In the genomic region with DNA sequence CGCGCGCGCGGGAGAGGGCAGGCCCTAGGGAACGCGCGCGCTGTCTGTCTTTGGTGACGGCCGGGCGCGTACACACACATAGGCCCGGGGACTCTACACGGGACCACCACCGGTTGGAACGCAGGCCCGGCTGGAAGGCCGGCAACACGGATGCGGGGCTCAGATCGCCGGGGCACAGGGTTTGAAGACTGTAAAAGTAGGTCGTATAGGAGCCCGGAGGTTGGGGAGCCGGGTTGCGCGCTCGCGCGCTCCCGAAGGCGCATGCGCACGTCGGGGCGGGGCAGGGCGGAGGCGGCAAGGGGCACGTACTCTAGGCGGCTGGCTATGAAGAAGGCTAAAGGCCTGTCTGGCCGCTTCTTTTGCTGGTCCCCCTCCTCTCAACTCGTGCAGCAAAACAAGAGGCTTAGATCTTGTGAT, we compare ENCODE assay signal across 8 mouse cellular contexts. TPM values are rescaled to one million over a fixed set of nuclear protein-coding genes. Genes with fewer than 3 reads are reported as not detected.
DNase-seq lines count a peak whose midpoint lies in the region; ATAC-seq and TF ChIP-seq lines count a peak whose summit lies in the region.

No protein-coding gene starts in this region.

- TF ChIP-seq CTCF in G1E (IDR thresholded peaks at IDR 0.05; ENCODE audit: low read depth, low read length) = no peak

- H3K9ac ChIP-seq in forebrain, embryonic 16.5 days (replicated peaks; ENCODE audit: low read depth, low read length) = peak overlapping the region; percentile 79
- H3K9ac ChIP-seq in lung, embryonic 15.5 days = peak overlapping the region; percentile 99

- H3K36me3 ChIP-seq in G1E (replicated peaks) = peaks cover 56% of the 10 kb centered on the region
- peaks cover 11% of the 10 kb centered on the region for H3K36me3 ChIP-seq in forebrain, embryonic 16.5 days (ENCODE audit: control insufficient read depth, insufficient read depth)
- peaks cover 40% of the 10 kb centered on the region for H3K36me3 ChIP-seq in lung, embryonic 15.5 days

- peak overlapping the region; percentile 98 for H3K27ac ChIP-seq in forebrain, embryonic 16.5 days (ENCODE audit: low read length)
- peak overlapping the region; percentile 99 for H3K27ac ChIP-seq in lung, embryonic 15.5 days

- H3K9me3 ChIP-seq in G1E (replicated peaks) = no peaks in the 10 kb centered on the region
- H3K9me3 ChIP-seq in forebrain, embryonic 16.5 days (ENCODE audit: control insufficient read depth, low read length) = no peaks in the 10 kb centered on the region
- no peaks in the 10 kb centered on the region for H3K9me3 ChIP-seq in lung, embryonic 15.5 days

- no peaks in the 10 kb centered on the region for H3K27me3 ChIP-seq in G1E (ENCODE audit: insufficient read depth, low read length)
- no peaks in the 10 kb centered on the region for H3K27me3 ChIP-seq in forebrain, embryonic 16.5 days (replicated peaks; ENCODE audit: control insufficient read depth, insufficient read depth, low read length)
- no peaks in the 10 kb centered on the region for H3K27me3 ChIP-seq in lung, embryonic 15.5 days

- H3K4me1 ChIP-seq in G1E (ENCODE audit: insufficient read depth, low read depth, low read length) = peaks cover 52% of the 10 kb centered on the region
- H3K4me1 ChIP-seq in forebrain, embryonic 16.5 days (replicated peaks; ENCODE audit: control insufficient read depth, insufficient read depth, low read length) = peaks cover 18% of the 10 kb centered on the region
- H3K4me1 ChIP-seq in lung, embryonic 15.5 days = peaks cover 16% of the 10 kb centered on the region

- H3K4me2 ChIP-seq in forebrain, embryonic 16.5 days (ENCODE audit: low read length) = peak overlapping the region; percentile 67
- H3K4me2 ChIP-seq in lung, embryonic 15.5 days = peak overlapping the region; percentile 60

- 0% methylated on average over 43 of the region's 43 CpGs for WGBS in forebrain, embryonic 16.5 days
- under 1% methylated on average over 43 of the region's 43 CpGs for WGBS in lung, embryonic 15.5 days

- ATAC-seq in G1E (ENCODE audit: extremely low read depth, insufficient number of reproducible peaks, low FRiP score, poor library complexity, severe bottlenecking) = peak; percentile 38
- peak; percentile 60 for ATAC-seq in forebrain, embryonic 16.5 days
- peak; percentile 60 for ATAC-seq in lung, embryonic 15.5 days (ENCODE audit: borderline replicate concordance, extremely low read depth, low FRiP score, low TSS enrichment)

- DNase-seq in G1E (ENCODE audit: low spot score) = peak; percentile 91
- DNase-seq in cerebellum, adult 11-12 months = peak; percentile 94
- DNase-seq in heart, postnatal 36 days = peak; percentile 94 to 96
- DNase-seq in layer of hippocampus, adult 8-10 months (ENCODE audit: low spot score in 2 of 2) = peak; percentile 85 to 92
- peak; percentile 85 for DNase-seq in ovary, postnatal 14 days (ENCODE audit: low spot score)
- peak; percentile 95 for DNase-seq in thymus, postnatal 14 days

- peak overlapping the region; percentile 92 for H3K4me3 ChIP-seq in G1E (ENCODE audit: low read depth, low read length)
- H3K4me3 ChIP-seq in forebrain, embryonic 16.5 days (replicated peaks; ENCODE audit: low read length) = peak overlapping the region; percentile 84
- H3K4me3 ChIP-seq in lung, embryonic 15.5 days = peak overlapping the region; percentile 97

- intact Hi-C loops in heart, postnatal 36 days (cut with DNase I) = loop anchor here (2.0 to 10.0 kb wide), 5 partner anchors 15 to 363 kb away; partner anchors contain the start of genes Fam187b, Fxyd7, Lsr and Tmem147

RNA-seq across cellular contexts. Expression of gene Usf2, which starts 0.8 kb away (rescaled TPM):
- total RNA-seq in G1E (2014; fragmentation: Nextera tagmentation) = 132 and 135 TPM in 2 replicates
- total RNA-seq in G1E (2017) = 63.8 and 69.9 TPM in 2 replicates
- polyA plus RNA-seq in G1E (2012) = 101 and 113 TPM in 2 replicates
- 30.0 and 32.3 TPM in 2 replicates for polyA plus RNA-seq in forebrain, embryonic 16.5 days (2015; fragmentation: Nextera tagmentation; extraction: Ambion mirVana)
- 100 to 1,000 TPM; 107 to 112 TPM for total RNA-seq in heart, postnatal 36 days (2021)
- total RNA-seq in layer of hippocampus, adult 8-10 months (2022) = 100 to 1,000 TPM; 118 to 123 (median 120) TPM
- 25.6 and 27.5 TPM in 2 replicates for polyA plus RNA-seq in lung, embryonic 15.5 days (2015; fragmentation: Nextera tagmentation; extraction: Ambion mirVana)

RNA-seq across cellular contexts. Expression of gene Hamp, which starts 13.5 kb away (rescaled TPM):
- total RNA-seq in G1E (2014; fragmentation: Nextera tagmentation) (not detected in 2 replicates), G1E (2017) (not detected in 2 replicates)
- not detected in 2 replicates for polyA plus RNA-seq in G1E (2012)
- not detected in 2 replicates for polyA plus RNA-seq in forebrain, embryonic 16.5 days (2015; fragmentation: Nextera tagmentation; extraction: Ambion mirVana)
- total RNA-seq in heart, postnatal 36 days (2021) = 10 to 100 TPM; 20.2 to 36.3 TPM
- not detected for total RNA-seq in layer of hippocampus, adult 8-10 months (2022)
- 0.78 TPM in 1 of 2 replicates, not detected in the other for polyA plus RNA-seq in lung, embryonic 15.5 days (2015; fragmentation: Nextera tagmentation; extraction: Ambion mirVana)

RNA-seq across cellular contexts. Expression of gene Lsr, which starts 15.9 kb away (rescaled TPM):
- not detected in 2 replicates for total RNA-seq in G1E (2014; fragmentation: Nextera tagmentation)
- total RNA-seq in G1E (2017) = 0.11 TPM in 1 of 2 replicates, not detected in the other
- not detected in 2 replicates for polyA plus RNA-seq in G1E (2012)
- 21.3 and 23.2 TPM in 2 replicates for polyA plus RNA-seq in forebrain, embryonic 16.5 days (2015; fragmentation: Nextera tagmentation; extraction: Ambion mirVana)
- 1 to 10 TPM; 3.7 to 5.1 TPM for total RNA-seq in heart, postnatal 36 days (2021)
- 1 to 10 TPM; 5.1 to 9.0 (median 6.0) TPM for total RNA-seq in layer of hippocampus, adult 8-10 months (2022)
- 80.6 and 89.1 TPM in 2 replicates for polyA plus RNA-seq in lung, embryonic 15.5 days (2015; fragmentation: Nextera tagmentation; extraction: Ambion mirVana)

RNA-seq across cellular contexts. Expression of gene Fam187b, which starts 16.2 kb away (rescaled TPM):
- not detected in 2 replicates for total RNA-seq in G1E (2014; fragmentation: Nextera tagmentation)
- 0.12 and 0.27 TPM in 2 replicates for total RNA-seq in G1E (2017)
- polyA plus RNA-seq in G1E (2012) = 0.03 TPM in 1 of 2 replicates, not detected in the other
- polyA plus RNA-seq in forebrain, embryonic 16.5 days (2015; fragmentation: Nextera tagmentation; extraction: Ambion mirVana) = 0.26 and 0.42 TPM in 2 replicates
- total RNA-seq in heart, postnatal 36 days (2021) = under 1 TPM in 1 of 2 experiments, not detected in 1; 0.17 TPM
- total RNA-seq in layer of hippocampus, adult 8-10 months (2022) = under 1 TPM in 1 of 4 experiments, not detected in 3; 0.21 TPM
- 6.3 TPM in 2 replicates for polyA plus RNA-seq in lung, embryonic 15.5 days (2015; fragmentation: Nextera tagmentation; extraction: Ambion mirVana)

RNA-seq across cellular contexts. Expression of gene Hamp2, which starts 32.9 kb away (rescaled TPM):
- total RNA-seq in G1E (2014; fragmentation: Nextera tagmentation) (not detected in 2 replicates), G1E (2017) (not detected in 2 replicates)
- not detected in 2 replicates for polyA plus RNA-seq in G1E (2012)
- polyA plus RNA-seq in forebrain, embryonic 16.5 days (2015; fragmentation: Nextera tagmentation; extraction: Ambion mirVana) = not detected in 2 replicates
- 1 to 10 TPM; 2.9 to 4.6 TPM for total RNA-seq in heart, postnatal 36 days (2021)
- not detected for total RNA-seq in layer of hippocampus, adult 8-10 months (2022)
- not detected in 2 replicates for polyA plus RNA-seq in lung, embryonic 15.5 days (2015; fragmentation: Nextera tagmentation; extraction: Ambion mirVana)

Comparison
In these comparisons a context has a peak if more than half of its experiments do, and no peak if none do; other contexts are left out.
1. Peak in every context shown above with its lines: DNase-seq, ATAC-seq, H3K4me3 ChIP-seq and H3K27ac ChIP-seq.
2. RNA of gene Hamp, which starts 13.5 kb away (total RNA-seq): 20.2 to 36.3 TPM in heart, postnatal 36 days; not detected in G1E and not detected in layer of hippocampus, adult 8-10 months; every median in the first group is over 10 times any median in the second.
3. RNA of gene Lsr, which starts 15.9 kb away (total RNA-seq): 5.1 to 9.0 TPM in layer of hippocampus, adult 8-10 months and 3.7 to 5.1 TPM in heart, postnatal 36 days; 0.11 TPM in G1E; every median in the first group is over 4 times any median in the second.